Mouse (Mus musculus) embryonic facial prominence, embryonic 12.5 days (tissue): ENCODE data around the gene Slc6a21. TPM values are rescaled to one million over a fixed set of nuclear protein-coding genes. Genes with fewer than 3 reads are reported as not detected.

Experiments used
- ATAC-seq: fragments of 200-750 bp; cut with Nextera tagmentation; 2 replicates; pipeline ENCODE4 v1.8.0; 2017; ENCODE audit not compliant: insufficient number of reproducible peaks, insufficient read depth, low FRiP score, low TSS enrichment
- H3K27ac ChIP-seq: fragments of 300-500 bp; sonication (generic); 2 replicates; pipeline ENCODE4 v1.5.1; 2016; ENCODE audit warnings: mild to moderate bottlenecking
- H3K27me3 ChIP-seq: fragments of 300-500 bp; sonication (generic); 2 replicates; pipeline ENCODE4 v1.6.1; 2016; ENCODE audit warnings: mild to moderate bottlenecking, moderate library complexity
- H3K36me3 ChIP-seq: fragments of 300-500 bp; sonication (generic); 2 replicates; pipeline ENCODE4 v1.6.1; 2016; ENCODE audit warnings: mild to moderate bottlenecking
- H3K4me1 ChIP-seq: fragments of 300-500 bp; sonication (generic); 2 replicates; pipeline ENCODE4 v1.6.1; 2016
- H3K4me2 ChIP-seq: fragments of 300-500 bp; sonication (generic); replicated peaks from 2 replicates; pipeline ENCODE4 v1.6.1; 2016; ENCODE audit warnings: mild to moderate bottlenecking, moderate library complexity
- H3K4me3 ChIP-seq: fragments of 300-500 bp; sonication (generic); 2 replicates; pipeline ENCODE4 v1.5.1; 2016; ENCODE audit warnings: mild to moderate bottlenecking
- H3K9ac ChIP-seq: fragments of 300-500 bp; sonication (generic); 2 replicates; pipeline ENCODE4 v1.6.1; 2016; ENCODE audit warnings: mild to moderate bottlenecking, moderate library complexity
- H3K9me3 ChIP-seq: fragments of 300-500 bp; sonication (generic); 2 replicates; pipeline ENCODE4 v1.6.1; 2016; ENCODE audit warnings: mild to moderate bottlenecking, moderate library complexity
- WGBS: fragments of 180-500 bp; shearing (Covaris S2); methylation state at CpG from one replicate; pipeline ENCODE4 v1.1.7; 2016; 5-methylcytosine and 5-hydroxymethylcytosine counted together
- polyA plus RNA-seq: library from polyadenylated mRNA; unstranded; fragments of >200 nt; fragmentation: Nextera tagmentation; extraction: Ambion mirVana; gene quantifications from 2 replicates; pipeline ENCODE4 v1.2.1, GENCODE M21; 2016

Gene Slc6a21
- polyA plus RNA-seq, 1 experiment from 2014 or later, result not detected

DNA sequence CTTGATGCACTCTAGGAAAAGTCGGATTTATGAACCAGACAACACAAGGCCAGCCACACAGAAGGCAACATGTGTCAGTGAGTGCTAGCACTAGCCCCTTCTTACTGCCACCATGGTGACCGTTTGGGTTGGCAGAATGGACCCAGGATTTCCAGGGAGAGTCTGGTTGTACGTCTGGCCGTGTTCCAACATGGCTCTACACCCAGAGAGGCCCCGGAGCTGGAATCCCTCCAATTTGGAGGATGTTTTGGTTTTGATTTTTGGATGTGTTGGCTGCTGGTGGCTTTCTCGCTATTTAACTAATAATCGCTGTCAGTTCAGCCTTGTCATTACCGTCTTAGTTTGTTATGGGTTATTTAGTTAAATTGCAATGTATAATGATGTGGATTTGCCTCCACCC is 25.3 kb downstream of the Slc6a21 start:
- H3K9ac ChIP-seq, result no peak overlapping the region
- no peak overlapping the region for H3K27ac ChIP-seq
- H3K36me3 ChIP-seq, result peaks cover 9% of the 10 kb centered on the region; the same call in 1 of the 2 replicates
- H3K27me3 ChIP-seq, result 0 out of 2 replicates have a peak, but pooled peaks cover 6% of the 10 kb centered on the region
- no peaks in the 10 kb centered on the region for H3K9me3 ChIP-seq
- ATAC-seq, result no peak
- H3K4me1 ChIP-seq, result no peaks in the 10 kb centered on the region
- no peak overlapping the region for H3K4me3 ChIP-seq
- no peak overlapping the region for H3K4me2 ChIP-seq
- WGBS, result 79% methylated on average over 8 of the region's 8 CpGs

- ATAC-seq, result no peak
- H3K9me3 ChIP-seq, result no peaks in the 10 kb centered on the region
- no peak overlapping the region for H3K27ac ChIP-seq
- no peaks in the 10 kb centered on the region for H3K4me1 ChIP-seq
- no peak overlapping the region for H3K9ac ChIP-seq
- WGBS, result 17% methylated on average over 12 of the region's 13 CpGs
- H3K4me2 ChIP-seq, result peak overlapping the region; percentile 38
- H3K27me3 ChIP-seq, result 0 out of 2 replicates have a peak, but pooled peaks cover 4% of the 10 kb centered on the region
- H3K36me3 ChIP-seq, result peaks cover 9% of the 10 kb centered on the region; the same call in 1 of the 2 replicates
- H3K4me3 ChIP-seq, result 0 out of 2 replicates have a peak overlapping the region, but pooled peaks have one; percentile 9
Observed at GRCm38 (mm10) chr7:45304869-45305268, 27.6 kb downstream of the Slc6a21 start.

GRCm38 (mm10) chr7:45305275-45305674 is 28.0 kb downstream of the Slc6a21 start:
- ATAC-seq, result peak; percentile 7; the same call in 1 of the 2 replicates
- no peak overlapping the region for H3K27ac ChIP-seq
- H3K4me1 ChIP-seq, result no peaks in the 10 kb centered on the region
- 0 out of 2 replicates have a peak overlapping the region, but pooled peaks have one; percentile 9 for H3K4me3 ChIP-seq
- 0 out of 2 replicates have a peak, but pooled peaks cover 7% of the 10 kb centered on the region for H3K27me3 ChIP-seq
- H3K36me3 ChIP-seq, result peaks cover 12% of the 10 kb centered on the region; the same call in 1 of the 2 replicates
- peak overlapping the region; percentile 38 for H3K4me2 ChIP-seq
- no peak overlapping the region for H3K9ac ChIP-seq
- 5% methylated on average over 17 of the region's 17 CpGs for WGBS
- H3K9me3 ChIP-seq, result no peaks in the 10 kb centered on the region

DNA sequence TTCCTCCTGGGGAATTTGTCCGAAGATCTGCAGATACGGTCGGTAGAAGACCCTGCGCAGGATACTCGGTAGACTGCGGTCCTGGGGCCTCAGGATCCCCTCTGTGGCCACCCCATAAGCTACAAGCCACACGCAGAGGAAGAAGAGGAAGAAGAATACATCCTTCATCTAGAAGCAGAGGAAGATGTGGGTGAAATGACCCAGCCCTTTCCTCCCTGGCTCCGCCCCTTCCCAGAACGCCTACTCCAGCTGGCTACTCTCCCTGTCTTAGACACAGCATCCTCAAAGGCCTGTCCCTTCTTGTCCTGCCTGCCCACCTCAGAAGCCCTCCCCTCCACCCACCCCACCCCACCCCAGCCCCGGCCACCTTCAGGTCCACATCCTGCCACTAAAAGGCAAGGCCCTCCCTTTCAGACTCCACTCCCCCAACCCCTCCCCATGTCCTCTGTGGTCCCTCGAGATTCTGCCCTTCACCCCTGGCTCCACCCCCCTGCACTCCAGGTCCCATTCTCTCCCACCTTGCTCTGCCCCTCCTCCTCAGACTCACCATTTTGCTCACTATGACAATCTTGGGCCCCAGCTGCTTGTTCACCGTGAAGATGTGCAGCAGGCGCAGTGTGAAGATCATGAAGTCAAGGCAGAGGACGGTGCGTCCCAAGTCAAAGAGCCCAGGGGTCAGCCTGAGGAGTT is 31.4 kb downstream of the Slc6a21 start:
- H3K36me3 ChIP-seq, result peaks cover 11% of the 10 kb centered on the region; the same call in 1 of the 2 replicates
- no peak overlapping the region for H3K27ac ChIP-seq
- ATAC-seq, result no peak
- peaks cover 13% of the 10 kb centered on the region for H3K4me1 ChIP-seq
- 73% methylated on average over 14 of the region's 15 CpGs for WGBS
- no peak overlapping the region for H3K4me3 ChIP-seq
- H3K9ac ChIP-seq, result no peak overlapping the region
- H3K27me3 ChIP-seq, result 0 out of 2 replicates have a peak, but pooled peaks cover 9% of the 10 kb centered on the region
- no peaks in the 10 kb centered on the region for H3K9me3 ChIP-seq
- no peak overlapping the region for H3K4me2 ChIP-seq

DNA sequence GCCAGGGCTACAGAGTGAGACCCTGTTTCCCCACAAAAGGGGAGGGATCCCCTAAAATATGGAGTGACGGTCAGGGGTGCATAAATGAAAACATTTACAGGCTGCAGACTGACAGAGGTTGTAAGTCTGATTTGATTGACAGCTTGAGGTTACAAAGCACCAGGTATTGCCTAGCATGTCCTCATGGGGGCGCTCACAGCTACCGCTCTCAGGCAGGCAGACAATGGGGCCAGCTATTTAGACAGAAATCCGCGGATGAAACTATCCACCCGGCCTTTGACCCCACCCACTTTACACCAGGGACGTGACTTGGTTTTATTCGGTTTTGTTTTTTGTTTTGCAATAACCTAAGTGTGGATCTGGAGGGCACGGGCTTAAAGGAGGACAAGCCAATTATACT is 32.1 kb downstream of the Slc6a21 start:
- Histone ChIP-seq H3K4me1 (peaks cover 16% of the 10 kb centered on the region), H3K36me3 (peaks cover 12% of the 10 kb centered on the region; the same call in 1 of the 2 replicates), H3K27ac (no peak overlapping the region), H3K9me3 (no peaks in the 10 kb centered on the region), H3K4me2 (no peak overlapping the region), H3K9ac (no peak overlapping the region), H3K27me3 (0 out of 2 replicates have a peak, but pooled peaks cover 9% of the 10 kb centered on the region), H3K4me3 (no peak overlapping the region)
- WGBS, result 14% methylated on average over 9 of the region's 9 CpGs
- ATAC-seq, result no peak

GRCm38 (mm10) chr7:45312023-45312422 is 34.7 kb downstream of the Slc6a21 start:
- Histone ChIP-seq H3K9me3 (no peaks in the 10 kb centered on the region), H3K27me3 (0 out of 2 replicates have a peak, but pooled peaks cover 5% of the 10 kb centered on the region), H3K36me3 (peaks cover 16% of the 10 kb centered on the region), H3K4me1 (peaks cover 16% of the 10 kb centered on the region), H3K27ac (no peak overlapping the region), H3K9ac (no peak overlapping the region), H3K4me3 (no peak overlapping the region), H3K4me2 (no peak overlapping the region)
- 62% methylated on average over 8 of the region's 8 CpGs for WGBS
- no peak for ATAC-seq

- whole genome bisulfite sequencing, result 15% methylated on average over 10 of the region's 10 CpGs
- peak overlapping the region; percentile 20; the same call in 1 of the 2 replicates for H3K4me2 ChIP-seq
- no peaks in the 10 kb centered on the region for H3K9me3 ChIP-seq
- H3K36me3 ChIP-seq, result peaks cover 17% of the 10 kb centered on the region
- no peak for ATAC-seq
- no peak overlapping the region for H3K27ac ChIP-seq
- peaks cover 16% of the 10 kb centered on the region for H3K4me1 ChIP-seq
- no peak overlapping the region for H3K4me3 ChIP-seq
- H3K9ac ChIP-seq, result no peak overlapping the region
- H3K27me3 ChIP-seq, result 0 out of 2 replicates have a peak, but pooled peaks cover 5% of the 10 kb centered on the region
Observed at GRCm38 (mm10) chr7:45312686-45313453, 35.6 kb downstream of the Slc6a21 start.

DNA sequence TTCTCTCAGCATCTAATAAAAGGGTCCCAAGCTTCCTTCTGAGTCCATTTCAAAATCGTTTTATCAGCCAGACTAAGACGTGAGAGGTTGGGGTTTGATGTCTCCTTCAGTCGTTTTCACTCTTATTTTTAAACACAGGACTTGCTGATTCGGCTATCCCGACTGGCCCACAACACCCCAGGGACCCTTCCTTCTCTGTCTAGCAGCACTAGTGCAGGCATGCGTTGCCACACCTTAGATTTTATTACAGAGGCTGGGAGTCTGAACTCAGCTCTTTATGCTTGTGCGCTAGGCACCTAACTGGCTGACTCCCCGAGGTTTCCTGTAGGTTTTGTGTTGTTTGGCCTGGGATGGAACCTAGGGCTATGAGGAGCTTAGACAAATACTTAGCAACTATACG is 36.2 kb downstream of the Slc6a21 start:
- no peak for ATAC-seq
- Histone ChIP-seq H3K4me1 (peaks cover 16% of the 10 kb centered on the region), H3K9ac (no peak overlapping the region), H3K27ac (no peak overlapping the region), H3K4me2 (no peak overlapping the region), H3K27me3 (0 out of 2 replicates have a peak, but pooled peaks cover 5% of the 10 kb centered on the region), H3K4me3 (no peak overlapping the region), H3K36me3 (peaks cover 17% of the 10 kb centered on the region), H3K9me3 (no peaks in the 10 kb centered on the region)
- WGBS, result 33% methylated on average over 9 of the region's 9 CpGs

DNA sequence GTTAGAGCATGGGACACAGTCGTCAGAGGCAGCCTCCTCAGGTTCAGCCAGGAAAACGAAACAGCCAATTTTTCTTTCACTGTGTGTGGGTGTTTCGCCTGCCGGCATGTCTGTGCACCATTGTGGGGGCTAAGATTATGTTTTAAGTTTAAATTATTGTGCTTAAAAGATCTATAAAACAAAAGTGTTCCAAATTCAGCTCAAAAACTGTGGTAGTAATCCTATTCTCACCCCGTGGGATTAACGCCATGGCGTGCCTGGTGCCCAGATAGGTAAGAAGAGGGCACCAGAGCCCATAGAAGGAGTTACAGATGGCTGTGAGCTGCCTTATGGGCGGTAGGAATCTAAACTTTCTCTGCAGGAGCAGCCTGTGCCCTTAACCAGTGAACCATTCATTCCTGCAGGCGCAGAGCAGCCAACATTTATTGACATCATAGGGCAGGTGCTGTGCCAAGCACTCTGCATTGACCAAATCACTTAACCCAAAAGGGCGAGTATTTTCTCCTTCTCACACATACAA is 37.9 kb downstream of the Slc6a21 start:
- no peak overlapping the region for H3K9ac ChIP-seq
- H3K27me3 ChIP-seq, result 0 out of 2 replicates have a peak, but pooled peaks cover 3% of the 10 kb centered on the region
- no peak overlapping the region for H3K27ac ChIP-seq
- ATAC-seq, result no peak
- no peak overlapping the region for H3K4me2 ChIP-seq
- H3K4me3 ChIP-seq, result no peak overlapping the region
- H3K9me3 ChIP-seq, result no peaks in the 10 kb centered on the region
- H3K36me3 ChIP-seq, result peaks cover 18% of the 10 kb centered on the region
- H3K4me1 ChIP-seq, result peaks cover 16% of the 10 kb centered on the region
- 88% methylated on average over 10 of the region's 10 CpGs for WGBS

DNA sequence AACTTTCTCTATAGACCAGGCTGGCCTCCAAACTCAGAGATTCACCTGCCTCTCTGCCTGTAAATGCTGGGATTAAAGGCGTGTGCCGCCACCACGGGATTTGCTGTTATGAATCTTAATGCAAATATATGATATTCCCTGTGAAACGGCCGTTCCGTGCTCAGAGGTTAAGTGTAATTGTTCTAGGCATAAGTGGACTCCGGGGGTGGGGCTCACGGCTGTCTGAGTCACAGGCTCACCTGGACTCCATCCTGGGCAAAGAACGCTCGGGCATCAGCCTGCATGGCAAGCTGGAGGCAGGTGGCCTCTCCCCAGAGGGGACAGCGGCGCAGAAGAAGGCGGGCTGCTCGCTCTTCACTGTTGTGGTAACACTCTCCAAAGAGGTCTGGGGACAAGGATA is 39.2 kb downstream of the Slc6a21 start:
- Histone ChIP-seq H3K9ac (no peak overlapping the region), H3K9me3 (no peaks in the 10 kb centered on the region), H3K36me3 (peaks cover 16% of the 10 kb centered on the region), H3K27ac (no peak overlapping the region), H3K4me3 (no peak overlapping the region), H3K27me3 (no peaks in the 10 kb centered on the region), H3K4me2 (no peak overlapping the region), H3K4me1 (peaks cover 16% of the 10 kb centered on the region)
- ATAC-seq, result no peak
- WGBS, result 89% methylated on average over 14 of the region's 14 CpGs

GRCm38 (mm10) chr7:45322245-45322644 is 44.9 kb downstream of the Slc6a21 start:
- ATAC-seq, result no peak
- no peaks in the 10 kb centered on the region for H3K4me1 ChIP-seq
- peaks cover 28% of the 10 kb centered on the region for H3K36me3 ChIP-seq
- no peaks in the 10 kb centered on the region for H3K9me3 ChIP-seq
- no peaks in the 10 kb centered on the region for H3K27me3 ChIP-seq
- no peak overlapping the region for H3K27ac ChIP-seq
- no peak overlapping the region for H3K9ac ChIP-seq
- WGBS, result 82% methylated on average over 4 of the region's 4 CpGs
- H3K4me3 ChIP-seq, result no peak overlapping the region
- H3K4me2 ChIP-seq, result no peak overlapping the region
